Mouse (Mus musculus) thymus, postnatal 4 days (tissue): ENCODE data around the gene Gsn.

Source experiments
- DNase-seq: peaks from one replicate; pipeline ENCODE4 v3.0.0; 2021

Gene Gsn

GRCm38 (mm10) chr2:35329061-35329460, 72.9 kb downstream of the Gsn start:
- DNase-seq: no peak

- no peak for DNase-seq
Observed at GRCm38 (mm10) chr2:35331205-35331604, 75.0 kb downstream of the Gsn start.

- DNase-seq: no peak
Observed at GRCm38 (mm10) chr2:35333670-35334069, 77.5 kb downstream of the Gsn start.

GRCm38 (mm10) chr2:35335620-35336019, 79.4 kb downstream of the Gsn start:
- DNase-seq: no peak

- peak; percentile 100 for DNase-seq
Observed at GRCm38 (mm10) chr2:35336388-35337280, 80.5 kb downstream of the Gsn start, which contains the start of gene Stom. Gene Stom, minus strand, starts transcription at chr2:35336976.

GRCm38 (mm10) chr2:35337419-35337818, 81.2 kb downstream of the Gsn start:
- DNase-seq: no peak

DNA sequence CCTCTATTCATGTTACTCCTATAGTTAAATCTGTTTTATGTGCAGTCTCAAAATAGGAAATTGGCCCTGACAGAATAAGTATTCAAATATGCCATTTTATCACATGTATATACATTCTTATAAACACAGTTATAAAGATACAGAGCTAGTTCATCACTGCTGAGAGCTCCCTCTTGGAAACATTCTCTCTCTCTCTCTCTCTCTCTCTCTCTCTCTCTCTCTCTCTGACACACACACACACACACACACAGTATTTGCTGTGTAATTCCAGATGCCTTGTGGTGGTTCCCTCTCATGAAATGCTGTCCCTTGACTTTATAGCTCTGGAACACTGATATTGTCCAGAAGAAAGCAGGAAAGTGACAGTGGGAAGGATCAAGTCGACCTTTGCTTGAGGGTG, 81.9 kb downstream of the Gsn start:
- DNase-seq: no peak

DNA sequence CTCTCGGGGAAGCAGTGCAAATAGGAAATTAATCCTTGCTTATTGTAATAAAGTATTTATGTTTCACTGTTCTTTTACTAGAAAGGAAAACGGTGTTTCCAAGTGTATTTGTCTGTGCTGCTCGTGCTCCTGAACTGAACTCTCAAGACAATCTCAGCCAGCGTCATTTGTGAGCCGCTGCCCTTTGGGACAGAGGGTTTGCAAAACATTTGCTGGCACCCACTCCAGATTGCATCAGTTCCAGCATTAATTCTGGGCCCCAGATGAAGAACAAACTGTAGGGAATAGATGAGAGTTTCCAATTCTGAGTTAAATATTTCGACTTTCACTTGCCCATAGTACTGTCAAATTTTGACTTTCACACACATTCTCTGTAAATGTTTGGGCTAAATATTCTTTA, 82.5 kb downstream of the Gsn start:
- no peak for DNase-seq

- DNase-seq: no peak
Observed at GRCm38 (mm10) chr2:35342605-35343004, 86.4 kb downstream of the Gsn start.

DNA sequence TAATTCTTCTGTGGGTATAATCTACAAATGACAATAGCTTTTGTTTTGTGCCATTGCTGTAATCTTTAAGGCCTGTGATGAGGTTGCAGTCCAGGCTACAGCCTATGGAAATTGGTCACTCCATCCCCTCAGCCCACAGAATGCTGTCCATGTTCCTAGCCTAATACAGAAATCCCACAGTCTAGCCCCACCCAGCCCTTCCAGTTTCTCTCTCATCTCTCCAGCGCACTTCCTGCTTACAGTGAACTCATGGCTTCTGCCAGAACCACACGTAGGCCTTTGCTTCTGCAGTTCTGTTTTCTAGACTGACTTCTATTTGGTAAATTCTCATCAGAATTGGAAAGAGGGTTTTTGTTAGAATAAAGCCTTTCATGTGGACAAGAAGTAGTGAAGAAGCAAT, 89.8 kb downstream of the Gsn start:
- DNase-seq: no peak

- no peak for DNase-seq
Observed at GRCm38 (mm10) chr2:35349184-35349583, 93.0 kb downstream of the Gsn start.
